Mouse (Mus musculus) right cerebral cortex, postnatal 10 days (tissue): ENCODE results near the gene Lrp6.

Source experiments
- DNase-seq, 2 experiments: peaks; one replicate each; pipeline ENCODE4 v3.0.0; 2021; ENCODE audit warnings: low spot score in 2 of 2

The Lrp6 gene

GRCm38 (mm10) chr6:134575288-134575741, 8.6 kb upstream of the Lrp6 start:
- DNase-seq = no peak

GRCm38 (mm10) chr6:134567986-134568556, 1.3 kb upstream of the Lrp6 start:
- DNase-seq = no peak

DNA sequence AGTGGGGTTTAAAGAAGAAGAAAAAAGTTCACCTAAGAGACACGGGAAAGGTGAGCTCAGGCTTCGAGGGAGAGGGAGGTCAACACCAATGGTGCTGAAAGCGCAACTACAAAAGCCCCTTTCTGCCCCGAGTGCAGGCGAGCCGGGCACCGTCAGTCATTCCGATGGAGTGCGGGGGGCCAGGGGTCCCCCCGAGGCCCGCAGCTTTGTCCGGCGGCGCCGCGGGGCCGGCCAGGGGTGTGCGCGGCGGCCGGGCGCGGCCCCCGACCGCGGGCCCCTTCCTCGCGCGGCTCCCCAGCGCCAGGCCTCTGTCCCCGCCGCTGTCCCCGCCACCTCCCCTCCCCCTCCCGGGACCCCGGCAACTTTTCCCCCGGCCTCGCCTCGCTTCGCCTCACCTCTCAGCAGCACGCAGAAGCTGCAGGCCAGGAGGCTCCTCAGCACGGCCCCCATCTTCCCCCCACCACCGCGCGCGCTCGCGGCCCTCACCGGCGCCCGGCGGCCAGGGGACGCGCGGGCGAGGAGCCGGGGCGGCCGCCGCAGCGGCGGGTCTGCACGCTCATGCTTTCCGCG, 432 bp downstream of the Lrp6 start:
- DNase-seq = no peak

DNA sequence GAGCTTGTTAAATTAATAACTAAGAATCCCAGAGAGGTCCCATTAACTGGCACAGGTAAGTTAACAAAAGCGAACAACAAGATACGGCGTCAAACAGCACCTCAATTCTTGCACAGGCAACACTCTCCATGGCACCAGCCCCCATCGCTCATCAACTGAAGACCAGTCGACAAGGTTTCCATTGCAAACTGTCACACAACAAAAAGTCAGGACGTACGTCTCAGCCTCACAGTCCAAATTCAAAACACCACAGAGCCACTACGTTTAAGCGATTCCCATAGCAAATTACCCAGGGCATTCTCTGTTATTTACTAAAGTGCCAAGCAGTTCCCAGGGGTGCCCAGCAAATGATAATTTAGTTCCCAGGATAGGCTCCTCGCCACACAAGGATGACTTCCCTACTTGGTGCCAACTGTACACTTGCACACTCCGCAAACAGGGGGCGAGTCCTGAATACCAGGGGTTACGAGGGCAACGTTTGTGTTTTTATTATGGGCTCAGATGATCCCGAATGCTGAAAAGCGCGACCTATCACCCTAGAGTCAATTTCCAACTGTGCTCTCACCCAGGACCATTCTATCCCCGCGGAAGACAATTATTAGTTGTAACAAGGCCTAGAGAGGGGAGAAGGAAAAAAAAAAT, 1.0 kb downstream of the Lrp6 start:
- DNase-seq = no peak

DNA sequence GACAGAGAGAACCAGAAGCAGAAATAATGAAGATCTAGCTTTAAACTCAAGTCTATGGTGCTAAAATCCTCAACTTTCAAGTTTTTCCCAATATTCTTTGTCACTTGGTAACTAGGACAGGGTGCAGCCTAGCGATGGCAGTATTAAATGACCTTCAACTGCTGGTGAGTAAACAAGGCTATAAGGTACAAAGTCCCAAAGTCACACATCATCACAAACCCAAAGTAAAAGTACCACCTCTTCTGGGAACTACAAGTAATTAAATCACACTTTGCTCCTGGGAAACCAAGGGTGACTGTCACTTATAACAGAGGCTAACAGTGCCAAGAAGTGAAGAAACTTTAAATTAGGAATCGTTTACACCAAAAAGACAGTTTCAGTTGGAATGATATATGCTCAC, 2.2 kb downstream of the Lrp6 start:
- no peak for DNase-seq

DNA sequence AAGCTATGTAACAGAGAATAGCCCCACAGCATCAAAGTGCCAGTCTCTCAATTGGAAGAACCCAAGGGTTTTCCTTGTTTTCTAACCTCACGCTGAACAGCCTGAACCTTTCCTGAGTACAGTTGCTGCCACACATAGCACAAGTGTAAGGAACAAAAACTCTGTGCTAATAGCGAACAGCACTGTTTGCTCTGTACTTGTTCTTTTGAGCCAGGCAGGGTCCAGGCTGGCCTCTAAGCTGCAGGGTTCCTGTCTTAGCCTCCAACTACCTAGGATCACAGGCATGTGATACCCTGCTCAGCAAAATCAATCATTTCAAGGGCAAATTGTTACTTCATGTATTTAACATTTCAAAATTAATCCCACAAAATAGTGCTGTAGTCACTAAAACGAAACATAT, 7.1 kb downstream of the Lrp6 start:
- no peak for DNase-seq

DNA sequence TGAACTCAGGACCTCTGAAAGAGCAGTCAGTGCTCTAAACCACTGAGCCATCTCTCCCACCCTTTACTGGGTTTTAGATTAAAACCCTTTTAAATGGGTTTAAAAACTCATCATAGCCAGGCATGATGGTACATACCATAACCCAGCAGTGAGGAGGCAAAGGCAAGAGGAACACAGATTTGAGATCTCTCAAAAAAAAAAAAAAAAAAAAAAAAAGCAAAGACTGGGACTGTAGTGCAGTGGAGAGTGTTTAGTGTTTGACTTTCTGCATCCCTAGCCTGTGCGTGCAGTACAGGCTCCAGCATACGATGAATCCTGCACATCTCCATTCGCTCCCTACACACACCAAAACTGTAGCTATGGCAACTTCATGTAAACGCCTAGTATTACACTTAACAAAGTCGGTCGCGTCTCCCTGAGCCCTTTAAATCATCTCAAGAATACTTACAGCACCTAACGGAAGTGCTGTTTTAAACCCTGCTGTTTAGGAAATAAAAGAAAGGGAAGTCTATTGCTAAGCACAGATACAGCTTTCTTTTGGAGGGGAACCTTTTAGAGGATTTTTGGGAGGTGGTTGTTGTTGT, 8.1 kb downstream of the Lrp6 start:
- no peak for DNase-seq

- no peak for DNase-seq
Measured at GRCm38 (mm10) chr6:134557043-134557442, 9.7 kb downstream of the Lrp6 start.

GRCm38 (mm10) chr6:134556185-134556950, 10.4 kb downstream of the Lrp6 start:
- no peak for DNase-seq

DNA sequence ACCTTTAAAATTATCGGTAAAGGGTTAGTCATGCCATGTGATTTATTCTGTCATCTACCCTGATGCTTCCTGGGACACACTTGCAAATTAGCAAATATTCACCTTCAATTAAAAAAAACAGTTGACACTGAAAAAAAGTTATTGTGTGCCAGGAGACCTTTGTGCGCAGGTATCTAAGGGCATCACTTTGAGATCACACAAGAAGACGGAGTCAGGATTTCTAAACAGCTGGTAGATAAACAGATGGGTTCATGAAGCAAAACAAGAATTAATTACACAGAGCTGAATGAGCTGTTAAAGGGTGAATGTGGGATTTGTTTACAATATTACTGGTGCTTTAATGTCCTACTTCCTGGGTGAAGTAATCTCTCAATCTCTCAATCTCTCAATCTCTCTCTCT, 11.6 kb downstream of the Lrp6 start:
- no peak for DNase-seq

GRCm38 (mm10) chr6:134554230-134554629, 12.5 kb downstream of the Lrp6 start:
- DNase-seq = no peak

GRCm38 (mm10) chr6:134551007-134551406, 15.8 kb downstream of the Lrp6 start:
- no peak for DNase-seq

GRCm38 (mm10) chr6:134550396-134550795, 16.4 kb downstream of the Lrp6 start:
- no peak for DNase-seq

DNA sequence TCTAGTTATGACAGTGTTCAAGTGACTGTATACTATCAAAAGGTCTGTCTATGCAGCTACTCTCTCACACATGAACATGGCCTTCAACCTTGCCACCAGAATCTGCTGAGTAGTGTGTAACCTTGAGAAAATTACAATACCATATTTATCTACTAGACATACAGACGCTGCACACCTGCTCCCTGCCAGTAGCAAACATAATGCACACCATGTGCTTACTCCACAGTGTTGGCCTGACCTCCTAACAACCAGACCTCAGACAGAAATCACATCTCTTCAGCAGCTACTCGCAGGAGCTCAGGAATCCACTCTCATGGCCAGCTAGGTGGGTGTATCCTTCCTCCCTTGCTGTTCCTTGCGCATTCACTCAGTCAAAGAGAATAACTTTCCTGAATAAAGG, 21.9 kb downstream of the Lrp6 start:
- no peak for DNase-seq

DNA sequence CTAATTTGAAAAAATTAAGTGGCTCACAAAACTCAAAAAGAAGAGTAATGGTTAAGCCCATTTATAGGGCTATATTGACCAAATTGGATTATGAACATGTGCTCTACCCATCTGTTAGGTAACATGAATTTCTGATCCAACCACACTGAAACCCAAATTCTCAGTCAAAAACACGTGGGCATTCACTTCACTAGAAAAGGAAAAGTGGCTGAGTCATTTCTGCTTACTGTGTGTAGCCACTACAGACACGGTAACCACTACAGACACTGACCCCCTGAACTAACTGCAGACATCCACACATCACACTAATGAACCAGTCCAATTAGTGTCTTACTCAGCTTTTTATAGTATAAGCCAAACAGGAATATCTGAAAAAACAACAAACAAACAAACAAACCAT, 22.7 kb downstream of the Lrp6 start:
- no peak for DNase-seq

DNA sequence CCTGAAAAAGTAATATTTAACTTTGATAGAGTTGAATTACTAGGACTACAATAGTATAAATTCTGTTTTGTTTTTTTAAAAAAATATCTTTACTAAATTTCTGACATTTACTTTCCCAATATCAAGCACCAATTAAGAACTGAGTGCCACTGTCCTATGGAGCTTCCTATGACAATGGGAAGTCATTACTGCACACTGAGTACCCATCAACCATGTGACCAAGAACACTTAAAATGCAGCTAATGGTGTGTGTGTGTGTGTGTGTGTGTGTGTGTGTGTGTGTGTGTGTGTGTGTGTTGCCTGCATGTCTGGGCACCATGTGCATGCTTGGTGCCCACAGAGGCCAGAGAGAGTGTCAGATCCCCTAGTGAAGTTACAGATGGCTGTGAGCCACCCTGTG, 23.2 kb downstream of the Lrp6 start:
- no peak for DNase-seq

- no peak for DNase-seq
Measured at GRCm38 (mm10) chr6:134542374-134542773, 24.4 kb downstream of the Lrp6 start.

- no peak for DNase-seq
Measured at GRCm38 (mm10) chr6:134540161-134540560, 26.6 kb downstream of the Lrp6 start.

GRCm38 (mm10) chr6:134539459-134539858, 27.3 kb downstream of the Lrp6 start:
- DNase-seq = no peak

- no peak for DNase-seq
Measured at GRCm38 (mm10) chr6:134538805-134539204, 28.0 kb downstream of the Lrp6 start.

- no peak for DNase-seq
Measured at GRCm38 (mm10) chr6:134537461-134538117, 29.2 kb downstream of the Lrp6 start.

DNA sequence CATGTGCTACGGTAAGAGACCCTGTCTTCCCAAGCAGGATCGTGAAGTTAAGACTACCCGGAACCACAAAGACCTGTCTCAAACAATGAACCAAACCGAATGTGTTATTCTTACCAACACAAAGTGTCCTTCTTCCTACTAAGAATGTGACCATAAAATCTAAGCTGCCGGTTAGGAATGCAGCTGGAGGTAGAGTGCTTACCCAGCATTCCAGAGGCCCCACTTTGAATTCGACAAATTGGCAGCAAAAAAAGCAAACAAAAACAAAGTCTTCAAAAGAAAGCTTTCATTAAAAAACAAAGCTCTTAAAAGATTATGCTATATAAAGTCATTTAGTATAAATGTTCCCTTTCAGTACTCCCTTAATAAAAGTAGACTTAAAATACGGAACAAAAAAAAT, 31.6 kb downstream of the Lrp6 start:
- no peak for DNase-seq
